Mouse (Mus musculus) ES-E14 (cell line): Measurements from ENCODE around the gene Dcaf5.

ENCODE experiments used
- CHD2 ChIP-seq: IDR thresholded peaks from 2 replicates; pipeline ENCODE4 v1.6.1; 2014; ENCODE audit warnings: mild to moderate bottlenecking, low read depth, low read length, inconsistent platforms
- HCFC1 ChIP-seq: IDR thresholded peaks from 2 replicates; pipeline ENCODE4 v1.6.1; 2012; ENCODE audit warnings: low read length, inconsistent platforms, borderline replicate concordance; ENCODE audit not compliant: insufficient read depth
- MAFK ChIP-seq: IDR thresholded peaks from 2 replicates; pipeline ENCODE4 v1.6.1; 2014; ENCODE audit warnings: mild to moderate bottlenecking, low read depth, low read length, inconsistent platforms; ENCODE audit not compliant: insufficient read depth
- ZC3H11A ChIP-seq: IDR thresholded peaks from 2 replicates; pipeline ENCODE4 v1.6.1; 2012; ENCODE audit warnings: low read depth, mild to moderate bottlenecking, inconsistent platforms, low read length, borderline replicate concordance

DNA sequence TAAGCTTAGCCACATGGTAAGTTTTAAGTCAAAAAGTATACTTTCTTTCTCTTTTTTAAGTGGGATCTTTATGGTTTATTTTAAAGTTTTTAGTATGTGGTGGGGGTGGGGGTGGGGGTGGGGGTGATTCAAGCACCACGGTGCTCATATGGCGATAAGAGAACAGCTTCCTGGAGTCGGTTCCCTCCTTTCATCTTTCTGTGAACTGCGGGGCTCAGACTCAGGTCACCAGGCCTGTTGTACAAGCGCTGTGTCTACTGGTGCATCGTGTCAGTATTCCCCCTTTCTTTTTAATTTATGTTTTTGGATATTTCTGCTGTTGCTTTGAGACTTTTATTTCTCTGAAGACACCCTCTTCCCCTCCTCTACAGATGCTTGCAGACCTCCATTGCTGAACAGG is 137.7 kb downstream of the Dcaf5 start:
- TF ChIP-seq HCFC1 (no peak), CHD2 (no peak), MAFK (no peak), ZC3H11A (no peak)
